Mouse (Mus musculus) thymus, postnatal 10 days (tissue): ENCODE results near the gene Utp4.
"Not testable (repeated sequence)": the region's sequence is repeated elsewhere in the genome, so short reads cannot be mapped to it uniquely, and the experiment has no call there.

Experiments used
- DNase-seq, 2 experiments: peaks; one replicate each; pipeline ENCODE4 v3.0.0; 2021; ENCODE audit warnings: low spot score in 2 of 2

Gene Utp4

DNA sequence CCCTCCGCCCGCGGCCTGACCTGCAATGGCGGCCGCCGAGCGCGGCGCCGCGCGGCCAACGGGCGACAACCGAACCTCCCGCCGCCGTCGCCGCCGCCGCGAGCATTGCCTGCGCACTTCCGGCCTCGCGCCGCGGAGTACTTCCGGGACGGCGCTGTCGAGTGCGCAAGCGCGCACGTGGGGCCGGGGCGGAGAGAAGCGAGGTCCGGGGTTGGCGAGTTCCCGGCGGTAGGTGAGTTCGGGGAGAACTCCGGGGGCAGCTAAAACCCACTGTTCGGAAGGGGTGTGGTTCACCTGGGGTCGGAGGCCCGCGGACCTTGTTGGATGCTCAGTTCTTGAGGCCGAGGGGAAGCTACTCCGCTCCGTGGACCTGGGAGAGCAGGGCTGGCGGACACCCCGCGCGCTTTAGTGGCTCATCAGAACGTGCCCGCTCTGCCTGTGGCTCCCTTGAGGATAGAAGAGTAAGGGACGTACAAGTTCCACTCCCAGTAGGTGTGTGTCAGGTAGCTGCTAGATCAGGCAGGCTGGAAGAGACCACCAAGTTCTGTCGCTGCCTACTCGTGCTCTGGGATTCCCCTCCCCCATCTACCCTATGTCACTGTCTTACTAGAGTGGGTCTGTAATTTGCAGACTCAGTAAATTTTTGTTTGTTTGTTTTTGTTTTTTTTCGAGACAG is at the start of gene Utp4:
Utp4 (plus strand) TSS at position 156 of the 676 bp plus-strand sequence.
- peak; percentile 74 to 84 for DNase-seq

GRCm38 (mm10) chr8:106850034-106850433 is 43.4 kb upstream of the Utp4 start:
- no peak for DNase-seq

GRCm38 (mm10) chr8:106854534-106855241 is 38.7 kb upstream of the Utp4 start:
- no peak for DNase-seq

DNA sequence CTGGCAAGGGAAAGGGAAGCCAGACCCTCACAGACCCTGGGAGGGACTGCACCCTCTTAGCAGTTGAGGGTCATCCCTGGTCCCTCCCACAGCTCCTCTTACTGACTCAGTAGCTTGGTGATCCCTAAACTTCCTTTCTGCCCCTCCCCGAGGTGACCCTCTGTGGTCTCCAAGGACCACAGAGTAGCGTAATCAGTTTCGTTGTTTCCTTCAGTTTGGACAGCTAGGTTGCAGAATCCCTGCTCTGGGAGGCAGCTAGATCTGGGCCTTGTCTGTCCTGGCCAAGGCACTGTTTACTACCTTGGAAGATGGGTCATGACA is 38.2 kb upstream of the Utp4 start:
- DNase-seq = no peak

DNA sequence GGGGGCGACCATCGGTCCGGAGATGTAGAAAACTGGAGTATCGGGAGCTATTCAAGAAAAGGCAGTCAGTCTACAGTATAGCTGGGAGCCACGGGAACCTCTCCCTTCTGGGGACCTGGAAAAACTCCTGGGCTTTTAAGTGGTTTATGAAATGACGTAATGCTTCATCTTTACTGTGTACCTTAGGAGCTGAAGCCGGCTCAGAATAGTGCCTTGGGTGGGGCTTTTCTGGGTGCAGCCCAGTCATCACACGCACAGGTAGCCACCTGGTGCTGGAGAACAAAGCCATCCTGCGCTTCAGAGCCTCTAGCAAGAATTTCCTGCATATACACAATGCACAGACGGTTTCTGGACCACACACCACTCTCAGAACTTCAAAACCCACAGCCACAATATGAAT is 30.6 kb upstream of the Utp4 start:
- DNase-seq = no peak

DNA sequence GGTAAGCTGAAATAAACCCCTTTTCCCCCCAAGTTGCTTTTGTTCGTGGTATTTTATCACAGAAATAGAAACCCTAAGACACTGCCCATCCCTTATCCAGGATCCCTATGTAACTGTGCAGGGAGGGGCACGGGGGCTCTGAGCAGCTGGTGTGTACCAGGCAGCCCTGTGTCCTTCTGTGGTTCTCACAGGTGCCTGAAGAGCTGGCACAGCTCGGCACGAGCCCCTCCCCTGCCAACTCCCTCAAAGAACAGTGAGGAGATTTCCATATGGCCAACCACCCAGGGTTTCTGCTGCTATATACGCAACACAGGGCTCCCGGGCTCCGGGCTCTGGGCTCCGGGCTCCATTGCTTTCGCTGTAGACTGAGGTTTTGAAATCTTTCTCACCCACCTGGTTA is 28.1 kb upstream of the Utp4 start:
- DNase-seq = no peak

DNA sequence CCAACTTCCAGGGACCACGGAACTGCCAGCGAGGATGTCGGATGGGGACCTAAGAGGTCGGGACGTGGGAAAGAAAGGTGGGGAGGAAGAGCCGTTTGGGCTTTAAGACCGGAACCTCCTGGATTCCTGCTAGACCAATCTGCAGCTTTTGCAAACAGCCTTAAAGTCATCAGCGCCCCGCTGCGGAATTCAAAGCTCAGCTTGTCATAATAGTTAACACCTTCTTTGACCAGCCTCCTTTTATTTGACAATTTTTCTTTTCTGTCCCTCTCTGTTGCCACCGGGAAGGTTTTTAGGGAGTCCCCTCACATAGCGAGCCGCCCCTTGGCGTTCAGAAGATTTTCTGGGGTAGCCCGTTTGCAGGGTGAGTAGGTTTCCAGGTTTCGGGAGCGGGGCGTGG is 23.4 kb upstream of the Utp4 start, which contains the start of gene Has3:
Has3 (plus strand) TSS at position 192 of the 400 bp plus-strand sequence.
- DNase-seq = no peak

DNA sequence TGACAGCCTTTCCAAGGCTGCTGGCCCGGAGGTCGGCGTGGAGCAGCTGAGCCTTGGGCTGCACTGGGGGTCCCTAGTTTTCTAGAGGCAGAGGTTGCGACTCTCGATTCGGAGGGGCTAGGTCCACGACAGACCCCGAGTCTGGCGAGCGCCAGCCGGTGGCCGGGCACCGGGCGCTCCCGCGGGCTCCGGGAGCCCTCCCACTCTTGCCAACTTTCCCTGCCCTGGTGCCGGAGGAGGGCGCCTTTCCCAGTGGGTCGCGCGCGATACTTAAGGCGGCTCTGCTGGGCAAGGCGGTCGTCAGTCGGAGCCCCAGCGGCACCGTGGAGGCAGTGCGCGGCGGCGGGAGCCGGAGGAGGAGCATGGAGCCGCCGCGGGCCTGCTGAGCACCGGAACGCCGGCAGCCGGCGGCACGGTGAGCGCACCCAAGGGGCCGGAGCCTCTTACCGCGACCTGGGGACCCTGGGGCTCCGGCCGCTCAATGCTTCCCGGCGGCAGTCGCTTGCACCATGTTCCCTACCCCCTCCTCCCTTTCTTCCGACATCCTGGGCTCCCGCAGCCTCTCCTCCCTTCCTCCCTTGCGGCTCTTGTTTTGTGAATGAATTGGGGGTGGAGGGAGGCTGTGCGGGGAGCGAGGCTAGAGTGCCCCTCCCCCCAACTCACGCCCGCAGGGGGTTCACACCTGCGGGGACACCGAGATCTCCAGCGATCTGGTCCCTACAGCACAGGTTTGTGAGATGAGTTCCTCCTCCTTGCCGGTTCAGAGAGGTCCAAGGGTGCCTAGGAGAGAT is 22.7 kb upstream of the Utp4 start:
- peak in 1 of 2 experiments; percentile 29 for DNase-seq

GRCm38 (mm10) chr8:106871328-106871926 is 22.0 kb upstream of the Utp4 start:
- no peak for DNase-seq

DNA sequence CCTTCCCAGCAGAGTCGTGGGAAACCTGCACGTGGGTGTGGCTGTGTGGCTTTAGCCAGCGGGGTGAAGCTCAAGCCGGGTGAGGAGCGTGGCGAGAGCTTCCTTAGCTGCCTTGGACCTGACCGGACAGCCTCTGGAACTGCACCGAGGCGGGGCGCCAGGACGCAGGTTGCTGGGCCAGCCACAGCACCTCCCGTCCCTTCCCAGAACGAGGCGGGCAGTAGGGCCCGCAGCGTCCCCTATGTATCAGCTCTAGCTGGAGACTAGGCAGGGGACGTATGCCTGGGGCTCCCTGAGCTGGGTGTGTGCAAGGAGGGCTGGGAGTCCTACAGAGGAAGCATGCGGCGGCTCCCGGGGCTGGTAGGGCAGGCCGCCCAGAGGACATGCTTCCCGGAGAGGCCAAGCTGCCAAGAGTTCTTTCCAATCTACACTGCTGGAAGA is 21.5 kb upstream of the Utp4 start:
- DNase-seq = no peak

DNA sequence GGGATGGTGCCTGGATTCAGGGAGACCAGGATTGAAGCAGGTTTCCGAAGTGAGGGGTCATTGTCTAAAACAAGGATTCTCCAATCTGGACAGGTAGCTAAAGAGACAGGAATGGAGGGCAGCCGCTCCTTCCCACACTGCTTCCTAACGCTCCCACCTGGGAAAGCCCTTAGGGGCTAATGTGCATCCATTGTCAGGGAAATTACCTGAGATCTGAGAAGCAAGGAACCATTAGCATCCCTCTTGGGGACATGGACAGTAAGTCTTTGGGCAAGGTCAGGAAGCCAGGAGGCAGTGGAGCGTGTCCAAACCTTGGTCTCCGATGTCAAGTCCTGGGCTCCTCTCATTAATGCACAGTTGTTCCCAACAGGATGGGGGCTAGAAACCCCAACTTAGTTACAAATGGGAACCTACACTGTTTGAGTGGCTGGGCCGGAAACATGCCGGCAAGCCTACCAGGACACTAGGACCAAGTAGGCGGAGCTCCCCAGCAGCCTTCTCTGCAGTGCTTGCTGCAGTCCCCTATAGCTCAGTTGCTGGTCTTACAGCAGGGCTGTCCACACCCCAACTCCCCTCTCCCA is 20.9 kb upstream of the Utp4 start:
- DNase-seq = no peak

GRCm38 (mm10) chr8:106880121-106880707 is 13.2 kb upstream of the Utp4 start:
- DNase-seq = no peak

- DNase-seq = not testable (repeated sequence)
These were observed 9.3 kb upstream of the Utp4 start for GRCm38 (mm10) chr8:106884094-106884493.

DNA sequence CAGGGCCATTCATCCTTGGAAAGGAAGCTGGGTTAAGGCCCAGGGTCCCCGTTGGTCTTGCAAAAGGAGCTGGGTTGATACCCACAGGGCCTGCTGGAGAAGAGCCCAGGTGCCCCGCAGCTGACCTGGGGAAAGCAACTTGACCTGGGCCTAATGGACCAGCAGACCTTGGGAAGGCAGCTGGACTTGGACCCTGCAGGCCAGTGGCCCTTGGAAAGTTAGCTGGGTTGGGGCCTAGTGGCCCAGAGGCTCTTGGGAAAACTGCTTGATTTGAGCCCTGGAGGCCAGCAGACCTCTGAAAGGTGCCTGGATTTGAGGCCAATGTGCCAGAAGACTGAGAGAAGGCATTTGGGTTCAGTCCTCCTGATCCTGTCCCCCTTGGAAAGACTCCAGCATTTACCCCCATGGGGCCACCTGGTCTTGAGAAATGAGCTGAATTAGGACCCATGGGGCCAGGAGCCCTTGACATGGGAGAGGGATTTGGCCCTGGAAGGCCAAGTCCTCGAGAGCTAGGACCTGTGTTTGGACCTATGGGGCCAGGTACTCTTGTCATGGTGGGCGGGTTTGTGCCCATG is 8.5 kb upstream of the Utp4 start:
- DNase-seq = not testable (repeated sequence)

DNA sequence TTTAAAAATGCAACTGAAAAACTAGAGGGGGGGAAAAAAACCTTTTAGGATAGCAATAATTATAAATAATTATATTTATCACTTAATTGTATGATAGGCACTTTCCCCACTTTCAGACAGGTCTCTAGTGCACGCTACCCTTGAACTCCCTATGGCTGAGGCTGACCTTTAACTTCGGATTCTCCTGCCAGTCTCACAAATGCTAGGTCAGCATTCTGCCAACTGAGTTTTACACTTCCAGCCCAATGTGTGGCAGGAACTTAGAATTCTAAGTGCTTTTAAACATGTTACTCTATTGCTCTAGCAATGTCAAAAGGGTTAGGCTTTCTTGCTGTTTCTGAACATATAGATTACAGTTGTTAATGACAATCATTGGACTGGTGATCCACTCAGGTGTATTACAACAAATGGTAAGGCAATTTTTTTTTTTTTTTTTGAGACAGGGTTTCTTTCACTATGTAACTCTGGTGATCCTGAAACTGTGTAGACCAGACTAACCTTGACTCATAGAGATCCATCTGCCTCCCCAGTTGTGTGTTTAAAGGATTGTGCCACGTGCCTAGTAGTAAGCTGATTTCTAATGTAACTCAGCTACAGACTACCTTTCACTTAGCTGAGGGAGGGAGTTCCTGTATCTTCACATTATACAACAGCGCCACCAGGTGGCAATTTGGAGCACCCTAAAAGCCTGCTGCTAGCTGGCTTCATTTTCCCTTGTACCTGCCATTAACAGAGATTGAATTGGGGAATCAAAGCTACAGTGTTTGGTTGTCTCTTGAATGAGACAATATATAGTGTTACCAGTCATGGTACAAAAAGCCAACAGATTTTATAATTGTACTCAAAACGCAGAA is 5.9 kb upstream of the Utp4 start:
- peak; percentile 52 to 83 for DNase-seq

DNA sequence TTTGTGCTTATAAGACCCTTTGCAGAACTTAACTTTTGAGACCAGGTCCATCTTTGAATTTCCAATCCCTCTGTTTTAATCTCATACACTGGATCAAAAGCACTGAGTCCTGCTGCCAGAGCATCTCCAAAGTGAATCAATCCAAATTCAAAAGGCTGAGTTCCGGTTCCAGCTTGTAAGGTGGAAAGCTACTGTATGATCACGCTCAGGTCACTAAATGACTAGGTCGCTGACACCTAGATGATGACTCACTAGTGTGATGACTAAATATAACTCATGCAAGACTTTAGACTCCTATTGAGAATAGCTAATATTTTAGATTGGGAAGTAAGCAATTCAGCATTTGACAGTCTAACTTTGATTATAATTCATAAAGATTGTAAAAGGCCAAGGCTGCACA is 4.6 kb upstream of the Utp4 start:
- DNase-seq = no peak

DNA sequence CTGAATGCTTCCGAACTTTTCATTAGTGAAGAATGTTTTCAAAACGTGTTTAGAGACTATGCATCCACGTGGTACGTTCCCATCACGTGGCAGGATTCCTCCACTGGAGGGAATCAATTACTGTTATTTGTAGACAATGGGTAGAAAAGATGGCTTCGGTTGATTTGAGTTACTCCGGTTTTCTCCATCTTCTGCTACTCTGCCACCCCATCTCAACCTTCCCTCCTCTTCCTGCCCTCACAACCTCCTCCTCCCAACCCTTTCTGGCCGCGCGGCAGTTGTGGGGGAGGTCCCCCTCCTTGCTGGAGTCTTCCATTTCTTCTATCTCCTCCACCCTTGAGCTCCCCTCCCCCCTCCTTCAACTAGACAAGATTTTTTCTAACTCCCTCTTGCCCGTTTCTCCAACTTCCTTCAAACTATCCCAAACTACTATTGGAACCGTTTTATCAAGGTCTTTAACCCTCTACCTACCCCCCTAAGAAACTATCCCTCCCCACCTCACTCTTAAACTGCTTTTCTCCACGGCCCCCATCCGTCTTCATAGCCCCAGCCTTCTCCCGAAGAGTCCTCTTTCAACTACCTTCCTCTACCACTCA is 1.1 kb upstream of the Utp4 start:
- peak; percentile 48 to 50 for DNase-seq

GRCm38 (mm10) chr8:106892806-106893451 is 507 bp upstream of the Utp4 start:
- DNase-seq = no peak

DNA sequence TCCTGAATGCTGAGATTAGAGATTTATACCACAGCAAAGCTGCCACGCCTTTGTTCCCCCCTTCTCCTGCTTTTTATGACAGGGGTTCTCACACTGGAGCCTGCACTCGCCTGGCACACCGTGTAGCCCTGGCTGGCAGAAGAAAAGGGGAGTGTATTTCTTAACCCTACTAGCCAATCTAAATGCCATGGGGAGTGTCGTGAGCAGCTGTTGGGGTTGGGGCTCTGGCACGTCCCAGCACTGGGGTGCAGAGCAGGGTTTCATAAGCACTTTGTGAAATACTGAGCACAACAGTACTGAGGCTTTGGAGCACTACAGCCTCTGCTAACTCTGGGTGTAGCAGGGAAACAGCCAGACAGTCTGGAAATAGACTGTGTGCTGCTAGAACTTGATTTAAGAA is 6.0 kb downstream of the Utp4 start:
- DNase-seq = no peak
